Mouse (Mus musculus) stomach, embryonic 15.5 days (tissue): ENCODE data around the gene Exoc6b. TPM values are rescaled to one million over a fixed set of nuclear protein-coding genes. Genes with fewer than 3 reads are reported as not detected.
"Not testable (repeated sequence)": the region's sequence is repeated elsewhere in the genome, so short reads cannot be mapped to it uniquely, and the experiment has no call there.

Source experiments
- ATAC-seq: fragments of 200-750 bp; cut with Nextera tagmentation; 2 replicates; pipeline ENCODE4 v1.8.0; 2017; ENCODE audit warnings: low read depth, moderate number of reproducible peaks, moderate TSS enrichment; ENCODE audit not compliant: insufficient read depth, low FRiP score
- H3K27ac ChIP-seq: fragments of 300-500 bp; sonication (generic); 2 replicates; pipeline ENCODE4 v1.5.1; 2015; ENCODE audit warnings: mild to moderate bottlenecking, inconsistent platforms
- H3K27me3 ChIP-seq: fragments of 300-500 bp; sonication (generic); replicated peaks from 2 replicates; pipeline ENCODE4 v1.6.1; 2015; ENCODE audit warnings: inconsistent platforms
- H3K36me3 ChIP-seq: fragments of 300-500 bp; sonication (generic); 2 replicates; pipeline ENCODE4 v1.6.1; 2015; ENCODE audit warnings: inconsistent platforms
- H3K4me1 ChIP-seq: fragments of 300-500 bp; sonication (generic); 2 replicates; pipeline ENCODE4 v1.6.1; 2015; ENCODE audit warnings: inconsistent platforms
- H3K4me2 ChIP-seq: fragments of 300-500 bp; sonication (generic); 2 replicates; pipeline ENCODE4 v1.6.1; 2015; ENCODE audit warnings: mild to moderate bottlenecking, inconsistent platforms
- H3K4me3 ChIP-seq: fragments of 300-500 bp; sonication (generic); replicated peaks from 2 replicates; pipeline ENCODE4 v1.5.1; 2015; ENCODE audit warnings: inconsistent platforms
- H3K9ac ChIP-seq: fragments of 300-500 bp; sonication (generic); 2 replicates; pipeline ENCODE4 v1.6.1; 2015; ENCODE audit warnings: inconsistent platforms
- H3K9me3 ChIP-seq: fragments of 300-500 bp; sonication (generic); 2 replicates; pipeline ENCODE4 v1.6.1; 2016; ENCODE audit warnings: inconsistent platforms
- WGBS: fragments of 180-500 bp; shearing (Covaris S2); methylation state at CpG from one replicate; pipeline ENCODE4 v1.1.7; 2015; 5-methylcytosine and 5-hydroxymethylcytosine counted together
- polyA plus RNA-seq: library from polyadenylated mRNA; unstranded; fragments of >200 nt; fragmentation: Nextera tagmentation; extraction: Ambion mirVana; gene quantifications from 2 replicates; pipeline ENCODE4 v1.2.1, GENCODE M21; 2015

The Exoc6b gene
- polyA plus RNA-seq, 1 experiment from 2014 or later = 27.8 TPM

DNA sequence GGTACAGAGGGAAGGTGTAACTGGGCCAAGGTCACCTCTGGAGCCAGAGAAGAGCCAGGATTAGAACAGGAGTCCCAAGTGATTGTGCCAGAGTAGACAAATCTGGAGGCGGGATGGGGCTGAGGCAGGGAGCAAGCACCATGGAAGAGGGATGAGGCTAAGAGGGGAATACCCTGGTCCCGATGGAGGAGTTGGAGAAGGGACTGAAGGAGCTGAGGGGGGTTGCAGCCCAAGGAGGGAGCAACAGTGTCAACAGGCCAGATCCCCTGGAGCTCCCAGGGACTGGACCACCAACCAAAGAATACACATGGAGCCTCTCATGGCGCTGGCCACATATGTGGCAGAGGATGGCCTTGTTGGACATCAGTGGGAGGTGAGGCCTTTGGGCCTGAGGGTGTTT, 470.0 kb downstream of the Exoc6b start:
- not testable (repeated sequence) for ATAC-seq, H3K27ac ChIP-seq, H3K9ac ChIP-seq, H3K36me3 ChIP-seq, H3K9me3 ChIP-seq, H3K4me3 ChIP-seq, H3K4me2 ChIP-seq, H3K27me3 ChIP-seq, H3K4me1 ChIP-seq
- 82% methylated on average over 3 of the region's 3 CpGs for WGBS

- Histone ChIP-seq H3K9me3 (no peaks in the 10 kb centered on the region), H3K36me3 (no peaks in the 10 kb centered on the region), H3K27ac (no peak overlapping the region), H3K4me1 (0 out of 2 replicates have a peak, but pooled peaks cover under 1% of the 10 kb centered on the region), H3K27me3 (no peaks in the 10 kb centered on the region), H3K9ac (no peak overlapping the region), H3K4me2 (no peak overlapping the region), H3K4me3 (no peak overlapping the region)
- 58% methylated on average over 3 of the region's 3 CpGs for WGBS
- ATAC-seq = no peak
Measured at GRCm38 (mm10) chr6:84598725-84599124, 470.6 kb downstream of the Exoc6b start.

- no peak for ATAC-seq
- Histone ChIP-seq H3K4me3 (no peak overlapping the region), H3K36me3 (no peaks in the 10 kb centered on the region), H3K4me1 (peaks cover 8% of the 10 kb centered on the region; the same call in 1 of the 2 replicates), H3K27me3 (peaks cover 6% of the 10 kb centered on the region), H3K27ac (no peak overlapping the region), H3K9ac (no peak overlapping the region), H3K9me3 (no peaks in the 10 kb centered on the region), H3K4me2 (no peak overlapping the region)
- 68% methylated on average over 3 of the region's 3 CpGs for WGBS
Measured at GRCm38 (mm10) chr6:84594626-84595025, 474.7 kb downstream of the Exoc6b start.

DNA sequence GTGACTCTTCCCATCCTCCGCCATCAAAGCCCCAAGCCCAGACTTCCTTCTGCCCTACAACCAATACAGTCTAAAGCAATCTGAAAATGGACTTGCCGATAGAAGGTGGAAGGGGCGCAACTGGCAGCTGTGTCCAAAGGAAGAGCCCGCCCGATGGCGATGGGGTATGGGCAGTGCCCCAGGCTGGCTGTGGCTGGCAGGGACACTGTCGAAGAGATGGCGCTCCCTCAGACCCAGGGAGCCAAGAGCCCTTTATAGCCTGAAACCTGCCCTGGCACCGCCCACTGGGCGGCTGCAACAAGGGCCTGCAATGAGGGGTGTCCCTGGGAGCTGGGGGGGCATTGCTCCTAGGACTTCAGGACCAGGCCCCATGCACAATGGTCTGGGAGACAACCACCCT, 475.6 kb downstream of the Exoc6b start, which contains the start of gene Cyp26b1:
TSS of gene Cyp26b1 (minus strand) at position 216 of the 400 bp plus-strand sequence.
- Histone ChIP-seq H3K4me1 (peaks cover 16% of the 10 kb centered on the region), H3K4me2 (no peak within 1 kb of the TSS), H3K4me3 (no peak within 1 kb of the TSS), H3K36me3 (no peaks in the 10 kb centered on the region), H3K9me3 (no peaks in the 10 kb centered on the region), H3K9ac (no peak within 1 kb of the TSS), H3K27ac (no peak within 1 kb of the TSS), H3K27me3 (peaks cover 14% of the 10 kb centered on the region)
- ATAC-seq = no peak
- WGBS = 90% methylated on average over 10 of the region's 10 CpGs

- ATAC-seq = 0 out of 2 replicates have a peak, but pooled peaks have one; percentile 30
- Histone ChIP-seq H3K9me3 (no peaks in the 10 kb centered on the region), H3K27ac (no peak overlapping the region), H3K4me3 (no peak overlapping the region), H3K4me1 (peaks cover 36% of the 10 kb centered on the region), H3K36me3 (no peaks in the 10 kb centered on the region), H3K4me2 (no peak overlapping the region), H3K9ac (no peak overlapping the region), H3K27me3 (peaks cover 31% of the 10 kb centered on the region)
- WGBS = 32% methylated on average over 6 of the region's 6 CpGs
Measured at GRCm38 (mm10) chr6:84590961-84591745, 478.2 kb downstream of the Exoc6b start.

- no peak overlapping the region for H3K9ac ChIP-seq
- peaks cover 46% of the 10 kb centered on the region for H3K4me1 ChIP-seq
- 3% methylated on average over 39 of the region's 39 CpGs for WGBS
- H3K27me3 ChIP-seq = peaks cover 40% of the 10 kb centered on the region
- peak overlapping the region; percentile 94 for H3K4me2 ChIP-seq
- H3K9me3 ChIP-seq = no peaks in the 10 kb centered on the region
- ATAC-seq = peak; percentile 62
- no peaks in the 10 kb centered on the region for H3K36me3 ChIP-seq
- H3K27ac ChIP-seq = no peak overlapping the region
- peak overlapping the region; percentile 49; the same call in 1 of the 2 replicates for H3K4me3 ChIP-seq
Measured at GRCm38 (mm10) chr6:84589742-84590686, 479.3 kb downstream of the Exoc6b start.

- ATAC-seq = no peak
- peaks cover 49% of the 10 kb centered on the region for H3K27me3 ChIP-seq
- WGBS = under 1% methylated on average over 46 of the region's 54 CpGs
- no peaks in the 10 kb centered on the region for H3K9me3 ChIP-seq
- H3K4me1 ChIP-seq = peaks cover 55% of the 10 kb centered on the region
- no peaks in the 10 kb centered on the region for H3K36me3 ChIP-seq
- H3K4me2 ChIP-seq = peak overlapping the region; percentile 94
- H3K9ac ChIP-seq = no peak overlapping the region
- no peak overlapping the region for H3K27ac ChIP-seq
- H3K4me3 ChIP-seq = peak overlapping the region; percentile 49
Measured at GRCm38 (mm10) chr6:84588895-84589652, 480.2 kb downstream of the Exoc6b start.

DNA sequence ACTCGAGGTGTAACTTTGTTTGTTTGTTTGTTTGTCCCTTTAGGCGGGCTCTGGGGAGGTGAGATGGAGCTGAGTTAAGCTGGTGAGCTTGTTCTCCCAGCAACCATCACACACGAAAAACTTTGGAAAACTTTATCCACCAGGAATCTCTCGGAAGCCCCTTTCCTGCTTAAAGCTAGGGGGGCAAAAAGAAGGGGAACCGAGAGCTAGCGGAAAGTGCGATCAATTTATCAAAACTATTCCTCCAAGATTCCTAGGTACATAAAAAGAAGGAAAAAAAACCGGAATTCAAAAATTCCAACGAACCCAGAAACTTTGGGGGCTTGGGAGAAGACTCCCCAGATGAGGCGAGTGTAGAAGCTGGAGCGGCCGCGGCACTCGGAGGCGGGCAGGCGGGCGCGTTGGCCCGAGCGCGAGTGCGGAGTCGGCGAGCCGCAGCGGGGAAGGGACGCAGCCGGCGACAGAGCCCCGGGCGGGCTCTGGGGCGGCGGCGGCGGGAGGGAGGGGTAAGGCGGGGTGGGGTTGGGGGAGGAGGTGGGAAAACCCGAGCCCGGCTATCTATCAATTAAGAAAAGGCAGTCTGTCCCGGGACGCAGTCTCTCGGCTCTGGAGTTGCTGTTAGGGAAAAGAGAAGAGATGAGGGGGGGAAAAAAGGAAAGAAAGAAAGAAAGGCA, 481.0 kb downstream of the Exoc6b start:
- Histone ChIP-seq H3K4me2 (peak overlapping the region; percentile 94), H3K4me1 (peaks cover 60% of the 10 kb centered on the region), H3K9me3 (no peaks in the 10 kb centered on the region), H3K9ac (no peak overlapping the region), H3K4me3 (peak overlapping the region; percentile 49), H3K27me3 (peaks cover 56% of the 10 kb centered on the region), H3K36me3 (no peaks in the 10 kb centered on the region), H3K27ac (no peak overlapping the region)
- WGBS = under 1% methylated on average over 41 of the region's 41 CpGs
- ATAC-seq = no peak

- under 1% methylated on average over 51 of the region's 51 CpGs for WGBS
- Histone ChIP-seq H3K4me1 (peaks cover 66% of the 10 kb centered on the region), H3K36me3 (no peaks in the 10 kb centered on the region), H3K27me3 (peaks cover 60% of the 10 kb centered on the region), H3K27ac (no peak overlapping the region), H3K9me3 (no peaks in the 10 kb centered on the region), H3K9ac (peak overlapping the region; percentile 14; the same call in 1 of the 2 replicates), H3K4me3 (peak overlapping the region; percentile 49), H3K4me2 (peak overlapping the region; percentile 94)
- ATAC-seq = no peak
Measured at GRCm38 (mm10) chr6:84587471-84588101, 481.7 kb downstream of the Exoc6b start.

GRCm38 (mm10) chr6:84586551-84587200, 482.6 kb downstream of the Exoc6b start:
- WGBS = 3% methylated on average over 28 of the region's 28 CpGs
- no peak for ATAC-seq
- Histone ChIP-seq H3K9me3 (no peaks in the 10 kb centered on the region), H3K4me3 (peak overlapping the region; percentile 49), H3K27ac (no peak overlapping the region), H3K9ac (no peak overlapping the region), H3K4me2 (peak overlapping the region; percentile 94), H3K36me3 (no peaks in the 10 kb centered on the region), H3K27me3 (peaks cover 69% of the 10 kb centered on the region), H3K4me1 (peaks cover 71% of the 10 kb centered on the region)
